Mouse (Mus musculus): ENCODE results near the gene Grin2b. TPM values are rescaled to one million over a fixed set of nuclear protein-coding genes. Genes with fewer than 3 reads are reported as not detected.

The Grin2b gene
- total and polyA plus RNA-seq, 2 experiments from 2014 or later: 0.11 TPM; not detected in 1

DNA sequence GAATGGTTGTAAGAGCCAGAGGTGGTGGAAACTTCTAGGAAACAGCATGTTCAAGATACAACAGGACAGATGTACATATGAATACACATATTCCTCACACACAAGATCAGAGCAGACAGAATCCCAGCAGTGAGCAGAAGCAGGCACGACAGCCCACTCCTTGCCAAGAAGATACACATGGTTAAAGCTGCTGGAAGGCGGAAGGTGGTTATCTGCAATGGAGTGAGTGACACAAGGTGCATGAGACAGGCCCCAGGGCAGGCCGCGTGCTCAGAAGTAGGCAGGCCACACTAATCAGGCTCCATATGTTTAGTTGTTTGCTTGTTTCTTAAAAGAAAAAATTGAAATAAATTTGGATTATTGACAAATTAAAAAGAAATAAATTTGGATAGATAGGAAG, 123.0 kb downstream of the Grin2b start:
- DNase-seq (ENCODE audit: low spot score) (no peak), ATAC-seq (ENCODE audit: insufficient read depth, low read depth) (0 out of 2 replicates have a peak, but pooled peaks have one; percentile 41)
- TF ChIP-seq EP300 (IDR thresholded peaks at IDR 0.05; ENCODE audit: low read depth) (no peak), CTCF (IDR thresholded peaks at IDR 0.05; ENCODE audit: low read depth) (no peak)
- no peaks in the 10 kb centered on the region for H3K4me1 ChIP-seq (ENCODE audit: control insufficient read depth, insufficient read depth)
- no peak overlapping the region for H3K4me2 ChIP-seq (ENCODE audit: low read depth, low read length)
- no peak overlapping the region for H3K4me3 ChIP-seq (ENCODE audit: low read depth, low read length)
- no peaks in the 10 kb centered on the region for H3K27me3 ChIP-seq (ENCODE audit: control insufficient read depth, insufficient read depth, low read length)
- no peak overlapping the region for H3K9ac ChIP-seq (replicated peaks; ENCODE audit: low read depth, low read length)
- no peaks in the 10 kb centered on the region for H3K36me3 ChIP-seq (replicated peaks; ENCODE audit: control insufficient read depth, insufficient read depth, low read length)
- no peak overlapping the region for H3K27ac ChIP-seq (ENCODE audit: low read depth)
- no peaks in the 10 kb centered on the region for H3K9me3 ChIP-seq (replicated peaks; ENCODE audit: control insufficient read depth, low read length)
- 40% methylated on average over 4 of the region's 4 CpGs for WGBS

DNA sequence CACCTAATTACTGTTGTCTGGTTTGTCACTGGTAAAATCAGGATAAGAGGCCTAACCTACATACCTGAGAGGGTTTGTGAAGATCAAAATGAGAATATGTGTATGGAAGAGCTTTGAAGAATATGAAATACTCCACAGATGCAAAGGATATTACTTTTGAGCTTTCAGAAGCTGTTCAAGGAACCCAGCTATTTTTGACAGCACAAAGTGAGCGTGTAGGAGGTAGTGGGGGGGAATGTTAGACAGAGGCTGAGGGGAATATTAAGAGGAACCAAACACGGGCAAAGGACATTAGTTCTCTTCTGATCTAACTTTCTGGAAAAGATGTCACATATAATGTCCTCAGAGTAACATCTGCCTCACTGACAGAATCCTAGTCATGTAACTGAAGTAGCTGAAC, 125.2 kb downstream of the Grin2b start:
- ATAC-seq (ENCODE audit: insufficient read depth, low read depth) (no peak), DNase-seq (ENCODE audit: low spot score) (no peak)
- H3K4me1 ChIP-seq (ENCODE audit: control insufficient read depth, insufficient read depth): no peaks in the 10 kb centered on the region
- WGBS: 70% methylated on average over 2 of the region's 2 CpGs
- TF ChIP-seq CTCF (IDR thresholded peaks at IDR 0.05; ENCODE audit: low read depth): no peak
- TF ChIP-seq EP300 (IDR thresholded peaks at IDR 0.05; ENCODE audit: low read depth): no peak
- no peaks in the 10 kb centered on the region for H3K9me3 ChIP-seq (replicated peaks; ENCODE audit: control insufficient read depth, low read length)
- no peak overlapping the region for H3K27ac ChIP-seq (ENCODE audit: low read depth)
- no peak overlapping the region for H3K9ac ChIP-seq (replicated peaks; ENCODE audit: low read depth, low read length)
- no peaks in the 10 kb centered on the region for H3K36me3 ChIP-seq (replicated peaks; ENCODE audit: control insufficient read depth, insufficient read depth, low read length)
- H3K4me2 ChIP-seq (ENCODE audit: low read depth, low read length): no peak overlapping the region
- H3K27me3 ChIP-seq (ENCODE audit: control insufficient read depth, insufficient read depth, low read length): no peaks in the 10 kb centered on the region
- H3K4me3 ChIP-seq (ENCODE audit: low read depth, low read length): no peak overlapping the region

DNA sequence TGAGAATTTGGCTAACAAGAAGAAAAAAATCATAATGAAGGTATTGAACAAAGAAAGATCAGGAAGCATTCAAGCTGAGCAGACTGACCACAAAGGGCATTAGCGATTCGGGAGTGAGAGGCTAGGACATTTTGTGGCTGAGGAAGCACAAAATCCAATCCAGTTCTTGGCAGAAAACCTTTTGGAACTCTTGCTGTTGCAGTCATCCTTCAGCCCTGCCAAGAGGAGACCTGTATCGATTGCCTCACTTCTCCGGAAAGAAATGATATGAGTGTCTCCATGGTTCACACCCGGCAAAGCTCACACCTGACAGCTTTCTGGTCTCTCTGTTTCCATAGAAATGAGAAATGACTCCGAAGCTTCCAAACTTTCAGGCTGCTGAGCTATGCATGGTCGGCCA, 127.2 kb downstream of the Grin2b start:
- DNase-seq (ENCODE audit: low spot score) (no peak), ATAC-seq (ENCODE audit: insufficient read depth, low read depth) (no peak)
- H3K9me3 ChIP-seq (replicated peaks; ENCODE audit: control insufficient read depth, low read length): no peaks in the 10 kb centered on the region
- H3K27me3 ChIP-seq (ENCODE audit: control insufficient read depth, insufficient read depth, low read length): no peaks in the 10 kb centered on the region
- H3K4me2 ChIP-seq (ENCODE audit: low read depth, low read length): no peak overlapping the region
- no peak overlapping the region for H3K4me3 ChIP-seq (ENCODE audit: low read depth, low read length)
- no peaks in the 10 kb centered on the region for H3K4me1 ChIP-seq (ENCODE audit: control insufficient read depth, insufficient read depth)
- no peaks in the 10 kb centered on the region for H3K36me3 ChIP-seq (replicated peaks; ENCODE audit: control insufficient read depth, insufficient read depth, low read length)
- no peak for TF ChIP-seq CTCF (IDR thresholded peaks at IDR 0.05; ENCODE audit: low read depth)
- TF ChIP-seq EP300 (IDR thresholded peaks at IDR 0.05; ENCODE audit: low read depth): no peak
- H3K27ac ChIP-seq (ENCODE audit: low read depth): no peak overlapping the region
- WGBS: 72% methylated on average over 7 of the region's 7 CpGs
- no peak overlapping the region for H3K9ac ChIP-seq (replicated peaks; ENCODE audit: low read depth, low read length)

DNA sequence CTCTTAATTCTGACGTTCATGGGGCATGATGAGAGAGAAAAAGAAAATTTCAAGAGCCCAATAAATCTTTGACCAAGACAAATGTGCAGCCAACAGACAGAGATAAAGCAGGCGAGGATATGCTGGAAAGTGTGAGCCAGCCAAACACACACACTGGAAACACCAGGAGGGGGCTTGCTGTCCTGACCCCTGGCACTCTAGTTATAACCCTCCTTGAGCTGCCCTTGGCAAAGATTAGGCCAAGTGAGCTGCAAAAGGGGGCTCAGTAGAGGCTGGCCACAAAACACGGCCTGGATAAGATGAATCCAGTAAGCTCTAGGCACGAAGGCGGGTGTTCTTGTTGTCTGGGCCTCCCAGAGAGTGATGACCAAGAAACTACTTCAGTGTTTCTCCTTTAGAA, 128.8 kb downstream of the Grin2b start:
- TF ChIP-seq EP300 (IDR thresholded peaks at IDR 0.05; ENCODE audit: low read depth) (no peak), CTCF (IDR thresholded peaks at IDR 0.05; ENCODE audit: low read depth) (no peak)
- DNase-seq (ENCODE audit: low spot score) (no peak), ATAC-seq (ENCODE audit: insufficient read depth, low read depth) (no peak)
- H3K9ac ChIP-seq (replicated peaks; ENCODE audit: low read depth, low read length): no peak overlapping the region
- no peak overlapping the region for H3K27ac ChIP-seq (ENCODE audit: low read depth)
- H3K4me3 ChIP-seq (ENCODE audit: low read depth, low read length): no peak overlapping the region
- no peaks in the 10 kb centered on the region for H3K4me1 ChIP-seq (ENCODE audit: control insufficient read depth, insufficient read depth)
- no peaks in the 10 kb centered on the region for H3K27me3 ChIP-seq (ENCODE audit: control insufficient read depth, insufficient read depth, low read length)
- no peaks in the 10 kb centered on the region for H3K36me3 ChIP-seq (replicated peaks; ENCODE audit: control insufficient read depth, insufficient read depth, low read length)
- 59% methylated on average over 5 of the region's 5 CpGs for WGBS
- H3K4me2 ChIP-seq (ENCODE audit: low read depth, low read length): no peak overlapping the region
- no peaks in the 10 kb centered on the region for H3K9me3 ChIP-seq (replicated peaks; ENCODE audit: control insufficient read depth, low read length)

DNA sequence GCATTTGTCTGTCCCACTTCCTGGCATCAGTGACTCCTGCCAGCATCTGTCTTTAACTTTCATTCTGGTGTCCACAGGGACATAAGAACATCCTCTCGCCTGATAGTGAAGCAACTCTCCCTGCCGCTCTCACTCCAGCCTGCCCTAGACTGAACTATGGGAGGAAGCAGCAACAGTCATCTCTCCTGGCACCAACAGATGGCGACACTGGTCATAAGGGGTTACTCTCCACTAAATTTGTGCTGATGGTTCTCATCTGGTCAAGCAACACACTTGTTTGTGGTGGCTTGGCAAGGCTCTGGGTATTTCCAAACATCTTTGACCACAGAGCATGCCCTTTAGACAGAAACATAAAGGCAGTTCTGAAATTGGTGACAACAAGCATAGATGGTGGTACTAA, 130.9 kb downstream of the Grin2b start:
- H3K27ac ChIP-seq (ENCODE audit: low read depth): no peak overlapping the region
- no peak overlapping the region for H3K9ac ChIP-seq (replicated peaks; ENCODE audit: low read depth, low read length)
- no peaks in the 10 kb centered on the region for H3K36me3 ChIP-seq (replicated peaks; ENCODE audit: control insufficient read depth, insufficient read depth, low read length)
- no peaks in the 10 kb centered on the region for H3K9me3 ChIP-seq (replicated peaks; ENCODE audit: control insufficient read depth, low read length)
- WGBS: 62% methylated on average over 3 of the region's 3 CpGs
- H3K4me1 ChIP-seq (ENCODE audit: control insufficient read depth, insufficient read depth): no peaks in the 10 kb centered on the region
- no peaks in the 10 kb centered on the region for H3K27me3 ChIP-seq (ENCODE audit: control insufficient read depth, insufficient read depth, low read length)
- no peak for ATAC-seq (ENCODE audit: insufficient read depth, low read depth)
- TF ChIP-seq EP300 (IDR thresholded peaks at IDR 0.05; ENCODE audit: low read depth): no peak
- no peak for TF ChIP-seq CTCF (IDR thresholded peaks at IDR 0.05; ENCODE audit: low read depth)
- no peak overlapping the region for H3K4me2 ChIP-seq (ENCODE audit: low read depth, low read length)
- no peak for DNase-seq (ENCODE audit: low spot score)
- no peak overlapping the region for H3K4me3 ChIP-seq (ENCODE audit: low read depth, low read length)

DNA sequence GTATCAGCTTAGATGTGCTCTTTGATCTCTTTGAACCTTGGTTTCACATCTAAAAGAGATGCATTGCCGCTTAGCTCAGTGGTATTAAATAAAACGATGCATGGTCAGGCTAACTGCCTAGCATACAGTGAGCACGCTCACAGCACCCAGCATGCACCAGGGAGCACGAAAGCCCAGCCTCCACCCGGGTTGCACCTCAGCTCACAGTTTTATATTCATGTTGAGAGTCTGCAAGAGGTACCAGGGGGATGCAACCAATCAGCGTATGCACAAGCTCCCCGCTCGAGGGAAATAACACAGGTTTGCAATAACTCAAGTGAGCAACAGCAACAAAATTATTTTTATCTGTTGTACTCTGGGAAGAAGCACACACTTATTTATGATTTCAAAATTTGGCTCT, 131.5 kb downstream of the Grin2b start:
- Histone ChIP-seq H3K9me3 (replicated peaks; ENCODE audit: control insufficient read depth, low read length) (no peaks in the 10 kb centered on the region), H3K4me3 (ENCODE audit: low read depth, low read length) (no peak overlapping the region), H3K27ac (ENCODE audit: low read depth) (no peak overlapping the region), H3K36me3 (replicated peaks; ENCODE audit: control insufficient read depth, insufficient read depth, low read length) (no peaks in the 10 kb centered on the region), H3K9ac (replicated peaks; ENCODE audit: low read depth, low read length) (no peak overlapping the region), H3K4me1 (ENCODE audit: control insufficient read depth, insufficient read depth) (no peaks in the 10 kb centered on the region), H3K27me3 (ENCODE audit: control insufficient read depth, insufficient read depth, low read length) (no peaks in the 10 kb centered on the region), H3K4me2 (ENCODE audit: low read depth, low read length) (no peak overlapping the region)
- WGBS: 84% methylated on average over 8 of the region's 8 CpGs
- DNase-seq (ENCODE audit: low spot score) (no peak), ATAC-seq (ENCODE audit: insufficient read depth, low read depth) (no peak)
- no peak for TF ChIP-seq CTCF (IDR thresholded peaks at IDR 0.05; ENCODE audit: low read depth)
- no peak for TF ChIP-seq EP300 (IDR thresholded peaks at IDR 0.05; ENCODE audit: low read depth)
